Mouse (Mus musculus) 3134 (cell line): Measurements from ENCODE around the gene Setd5.

Source experiments
- DNase-seq: peaks from one replicate; pipeline ENCODE4 v3.0.0-alpha.2; 2011; ENCODE audit warnings: low spot score; ENCODE audit not compliant: insufficient read length; ENCODE audit errors: extremely low read depth

Setd5 gene

GRCm38 (mm10) chr6:113109956-113110355, 32.8 kb downstream of the Setd5 start:
- no peak for DNase-seq

- no peak for DNase-seq
Measured at GRCm38 (mm10) chr6:113120806-113121205, 43.6 kb downstream of the Setd5 start.

- DNase-seq = peak; percentile 44
Measured at GRCm38 (mm10) chr6:113133360-113133759, 56.2 kb downstream of the Setd5 start.

GRCm38 (mm10) chr6:113141389-113142094, 64.4 kb downstream of the Setd5 start:
- no peak for DNase-seq

GRCm38 (mm10) chr6:113144764-113145163, 67.6 kb downstream of the Setd5 start:
- no peak for DNase-seq

GRCm38 (mm10) chr6:113145249-113145648, 68.1 kb downstream of the Setd5 start:
- DNase-seq = no peak

- DNase-seq = no peak
Measured at GRCm38 (mm10) chr6:113154071-113154470, 76.9 kb downstream of the Setd5 start.

- DNase-seq = no peak
Measured at GRCm38 (mm10) chr6:113154886-113155285, 77.7 kb downstream of the Setd5 start.

GRCm38 (mm10) chr6:113156064-113156463, 78.9 kb downstream of the Setd5 start:
- DNase-seq = no peak

- no peak for DNase-seq
Measured at GRCm38 (mm10) chr6:113160106-113160505, 82.9 kb downstream of the Setd5 start.

GRCm38 (mm10) chr6:113161982-113162381, 84.8 kb downstream of the Setd5 start:
- no peak for DNase-seq

- DNase-seq = no peak
Measured at GRCm38 (mm10) chr6:113163513-113163912, 86.3 kb downstream of the Setd5 start.

- DNase-seq = peak; percentile 89
Measured at GRCm38 (mm10) chr6:113166661-113167251, 89.6 kb downstream of the Setd5 start.

- DNase-seq = no peak
Measured at GRCm38 (mm10) chr6:113168316-113168975, 91.3 kb downstream of the Setd5 start.

- DNase-seq = no peak
Measured at GRCm38 (mm10) chr6:113169852-113170251, 92.7 kb downstream of the Setd5 start.

GRCm38 (mm10) chr6:113170651-113171050, 93.5 kb downstream of the Setd5 start:
- DNase-seq = no peak

GRCm38 (mm10) chr6:113172011-113172410, 94.8 kb downstream of the Setd5 start:
- DNase-seq = no peak

GRCm38 (mm10) chr6:113172568-113172967, 95.4 kb downstream of the Setd5 start:
- DNase-seq = peak; percentile 37

GRCm38 (mm10) chr6:113175469-113175868, 98.3 kb downstream of the Setd5 start:
- no peak for DNase-seq

GRCm38 (mm10) chr6:113176613-113177012, 99.4 kb downstream of the Setd5 start:
- DNase-seq = no peak

GRCm38 (mm10) chr6:113178286-113179194, 101.4 kb downstream of the Setd5 start:
- no peak for DNase-seq
